In genomic region chr2:92958640-92959039, GRCm38 (mm10) we compare ENCODE assay signal across 18 mouse cellular contexts. TPM values are rescaled to one million over a fixed set of nuclear protein-coding genes. Genes with fewer than 3 reads are reported as not detected.
DNase-seq lines count a peak whose midpoint lies in the region; ATAC-seq and TF ChIP-seq lines count a peak whose summit lies in the region.
"Had no signal": no experiment of that assay in that cellular context is flagged by ENCODE, and none has a peak within 500 bp of the region (broad histone marks: within the 10 kb centered on the region; RNA-seq: fewer than 3 reads in every experiment).

No protein-coding gene starts in this region.

- peaks cover 6% of the 10 kb centered on the region; the same call in 1 of the 2 replicates for H3K36me3 ChIP-seq in midbrain, postnatal 0 days (ENCODE audit: insufficient read depth, low read length)
- H3K36me3 ChIP-seq in midbrain, embryonic 10.5 days: no peaks in the 10 kb centered on the region
- H3K36me3 ChIP-seq: heart, embryonic 15.5 days; limb, embryonic 13.5 days had no signal

- peak; percentile 32 to 39 for DNase-seq in cerebellum, postnatal 10 days
- no peak for DNase-seq in cerebellum, postnatal 4 days (ENCODE audit: low spot score in 2 of 2)
- DNase-seq in layer of hippocampus, adult 18-20 months (ENCODE audit: low spot score in 2 of 2): peak; percentile 25 to 53
- no peak for DNase-seq in layer of hippocampus, postnatal 25 days (ENCODE audit: extremely low spot score in 1 of 2, low spot score in 1 of 2)
- DNase-seq in midbrain, postnatal 0 days (ENCODE audit: low spot score): peak; percentile 45
- DNase-seq in midbrain, embryonic 10.5 days (ENCODE audit: low spot score): no peak
- peak; percentile 22 for DNase-seq in lung, postnatal 14 days
- DNase-seq in retina, embryonic 14.5 days (ENCODE audit: low spot score): no peak
- DNase-seq: adrenal gland, adult 8-10 months; cerebellum, adult 18-20 months; gastrocnemius, adult 2 months; heart, adult 18-20 months; thymus, adult 18-20 months had no signal

- no peak overlapping the region for H3K9ac ChIP-seq in midbrain, postnatal 0 days (replicated peaks; ENCODE audit: low read length, poor library complexity, severe bottlenecking)
- H3K9ac ChIP-seq: forebrain, embryonic 13.5 days; heart, embryonic 15.5 days; limb, embryonic 13.5 days had no signal

- no peak overlapping the region for H3K4me3 ChIP-seq in midbrain, postnatal 0 days (ENCODE audit: low read depth, low read length)
- no peak overlapping the region for H3K4me3 ChIP-seq in midbrain, embryonic 10.5 days
- H3K4me3 ChIP-seq: forebrain, embryonic 13.5 days; gastrocnemius, adult 2 months; heart, embryonic 15.5 days; limb, embryonic 13.5 days had no signal

- no peaks in the 10 kb centered on the region for H3K27me3 ChIP-seq in midbrain, postnatal 0 days (ENCODE audit: insufficient read depth, low read length)
- no peaks in the 10 kb centered on the region for H3K27me3 ChIP-seq in midbrain, embryonic 10.5 days (ENCODE audit: low read depth, poor library complexity, severe bottlenecking)
- H3K27me3 ChIP-seq: forebrain, embryonic 13.5 days had no signal

- no peak for ATAC-seq in midbrain, postnatal 0 days (ENCODE audit: low FRiP score)
- ATAC-seq: forebrain, embryonic 13.5 days had no signal

- WGBS in midbrain, postnatal 0 days: 53% methylated on average over 4 of the region's 4 CpGs
- 81% methylated on average over 4 of the region's 4 CpGs for WGBS in midbrain, embryonic 10.5 days

- no peaks in the 10 kb centered on the region for H3K4me1 ChIP-seq in midbrain, postnatal 0 days (ENCODE audit: insufficient read depth, low read length)
- H3K4me1 ChIP-seq in midbrain, embryonic 10.5 days: no peaks in the 10 kb centered on the region
- H3K4me1 ChIP-seq: forebrain, embryonic 13.5 days; heart, embryonic 15.5 days; limb, embryonic 13.5 days had no signal

- H3K9me3 ChIP-seq in midbrain, postnatal 0 days (ENCODE audit: low read length): no peaks in the 10 kb centered on the region
- H3K9me3 ChIP-seq in midbrain, embryonic 10.5 days (replicated peaks): no peaks in the 10 kb centered on the region
- H3K9me3 ChIP-seq: forebrain, embryonic 13.5 days; heart, embryonic 15.5 days had no signal

- TF ChIP-seq CTCF in midbrain, postnatal 0 days (IDR thresholded peaks at IDR 0.05): no peak

- H3K4me2 ChIP-seq in midbrain, postnatal 0 days (ENCODE audit: low read depth, low read length, poor library complexity, severe bottlenecking): no peak overlapping the region
- H3K4me2 ChIP-seq: forebrain, embryonic 13.5 days; heart, embryonic 15.5 days; limb, embryonic 13.5 days had no signal

- no peak overlapping the region for H3K27ac ChIP-seq in midbrain, postnatal 0 days (ENCODE audit: low read depth, low read length)
- H3K27ac ChIP-seq in midbrain, embryonic 10.5 days (replicated peaks): no peak overlapping the region
- H3K27ac ChIP-seq: forebrain, embryonic 13.5 days; gastrocnemius, adult 2 months; heart, embryonic 15.5 days; limb, embryonic 13.5 days had no signal

RNA-seq across cellular contexts. Expression of gene Syt13, which starts 43.7 kb away (rescaled TPM):
- 100 to 1,000 TPM; 141 to 158 TPM for total RNA-seq in layer of hippocampus, adult 18-20 months (2021)
- total RNA-seq in layer of hippocampus, postnatal 25 days (2021): 100 to 1,000 TPM; 141 to 161 TPM
- 188 and 190 TPM in 2 replicates for total RNA-seq in midbrain, postnatal 0 days (2014; rRNA removed)
- 106 and 107 TPM in 2 replicates for polyA plus RNA-seq in midbrain, postnatal 0 days (2015; fragmentation: Nextera tagmentation; extraction: Ambion mirVana)
- polyA plus RNA-seq in midbrain, embryonic 10.5 days (2016; fragmentation: Nextera tagmentation; extraction: Ambion mirVana): 11.1 and 15.0 TPM in 2 replicates
- total RNA-seq: CH12.LX; hematopoietic stem cell, adult 5-6 weeks had no signal

Comparison
In these comparisons a context has a peak if more than half of its experiments do, and no peak if none do; other contexts are left out.
1. DNase-seq: peak in cerebellum, postnatal 10 days (2 of 2), layer of hippocampus, adult 18-20 months (2 of 2), midbrain, postnatal 0 days (single experiment) and lung, postnatal 14 days (single experiment); none in cerebellum, postnatal 4 days (0 of 2), layer of hippocampus, postnatal 25 days (0 of 2), midbrain, embryonic 10.5 days (single experiment) and retina, embryonic 14.5 days (single experiment).